Mouse (Mus musculus): ENCODE measurements at regions not wholly inside any gene's neighbourhood (a gene's known extent, or its start where the extent isn't known, plus 50 kb on each side); places are given as distances from the start of the nearest gene placed in this dataset.

- DNase-seq (ENCODE audit: extremely low spot score, low spot score): no peak
These were observed 266.1 kb downstream of the Gm826 start for GRCm38 (mm10) chr2:160067904-160068303.

GRCm38 (mm10) chr2:160066491-160067303 lies 267.3 kb downstream of the Gm826 start:
- DNase-seq (ENCODE audit: extremely low spot score, low spot score): no peak

GRCm38 (mm10) chr2:160062148-160062937 lies 271.6 kb downstream of the Gm826 start:
- no peak for DNase-seq (ENCODE audit: extremely low spot score, low spot score)

- no peak for DNase-seq (ENCODE audit: extremely low spot score, low spot score)
These were observed 273.9 kb downstream of the Gm826 start for GRCm38 (mm10) chr2:160060091-160060490.

- DNase-seq (ENCODE audit: extremely low spot score, low spot score): no peak
These were observed 276.8 kb downstream of the Gm826 start for GRCm38 (mm10) chr2:160057211-160057610.

- DNase-seq (ENCODE audit: extremely low spot score, low spot score): no peak
These were observed 279.6 kb downstream of the Gm826 start for GRCm38 (mm10) chr2:160054411-160054810.

- no peak for DNase-seq (ENCODE audit: extremely low spot score, low spot score)
These were observed 285.7 kb downstream of the Gm826 start for GRCm38 (mm10) chr2:160048286-160048685.

- DNase-seq (ENCODE audit: extremely low spot score, low spot score): no peak
These were observed 286.9 kb downstream of the Gm826 start for GRCm38 (mm10) chr2:160046881-160047543.

- DNase-seq (ENCODE audit: extremely low spot score, low spot score): no peak
These were observed 289.4 kb downstream of the Gm826 start for GRCm38 (mm10) chr2:160044591-160044990.

- DNase-seq (ENCODE audit: extremely low spot score, low spot score): no peak
These were observed 289.8 kb downstream of the Gm826 start for GRCm38 (mm10) chr2:160044184-160044583.

GRCm38 (mm10) chr2:160029432-160029831 lies 304.5 kb downstream of the Gm826 start:
- no peak for DNase-seq (ENCODE audit: extremely low spot score, low spot score)

GRCm38 (mm10) chr2:160028459-160028858 lies 305.5 kb downstream of the Gm826 start:
- no peak for DNase-seq (ENCODE audit: extremely low spot score, low spot score)

GRCm38 (mm10) chr2:160025911-160026310 lies 308.1 kb downstream of the Gm826 start:
- DNase-seq (ENCODE audit: extremely low spot score, low spot score): no peak

GRCm38 (mm10) chr2:160021541-160021940 lies 312.4 kb downstream of the Gm826 start:
- DNase-seq (ENCODE audit: extremely low spot score, low spot score): no peak

- DNase-seq (ENCODE audit: extremely low spot score, low spot score): no peak
These were observed 313.1 kb downstream of the Gm826 start for GRCm38 (mm10) chr2:160020876-160021275.

GRCm38 (mm10) chr2:160017020-160017812 lies 316.7 kb downstream of the Gm826 start:
- peak; percentile 25 for DNase-seq (ENCODE audit: extremely low spot score, low spot score)

- DNase-seq (ENCODE audit: extremely low spot score, low spot score): no peak
These were observed 322.5 kb downstream of the Gm826 start for GRCm38 (mm10) chr2:160011421-160011820.

- no peak for DNase-seq (ENCODE audit: extremely low spot score, low spot score)
These were observed 331.3 kb downstream of the Gm826 start for GRCm38 (mm10) chr2:160002695-160003094.

- DNase-seq (ENCODE audit: extremely low spot score, low spot score): no peak
These were observed 333.5 kb downstream of the Gm826 start for GRCm38 (mm10) chr2:160000449-160000848.

GRCm38 (mm10) chr2:159997395-159997794 lies 336.6 kb downstream of the Gm826 start:
- DNase-seq (ENCODE audit: extremely low spot score, low spot score): no peak

- DNase-seq (ENCODE audit: extremely low spot score, low spot score): no peak
These were observed 339.5 kb downstream of the Gm826 start for GRCm38 (mm10) chr2:159994490-159994889.
